Mouse (Mus musculus) kidney, adult 8-10 months (tissue): ENCODE measurements around the gene Rassf1.

Experiments used
- DNase-seq, 2 experiments: peaks; one replicate each; pipeline ENCODE4 v3.0.0; 2022

The Rassf1 gene

DNA sequence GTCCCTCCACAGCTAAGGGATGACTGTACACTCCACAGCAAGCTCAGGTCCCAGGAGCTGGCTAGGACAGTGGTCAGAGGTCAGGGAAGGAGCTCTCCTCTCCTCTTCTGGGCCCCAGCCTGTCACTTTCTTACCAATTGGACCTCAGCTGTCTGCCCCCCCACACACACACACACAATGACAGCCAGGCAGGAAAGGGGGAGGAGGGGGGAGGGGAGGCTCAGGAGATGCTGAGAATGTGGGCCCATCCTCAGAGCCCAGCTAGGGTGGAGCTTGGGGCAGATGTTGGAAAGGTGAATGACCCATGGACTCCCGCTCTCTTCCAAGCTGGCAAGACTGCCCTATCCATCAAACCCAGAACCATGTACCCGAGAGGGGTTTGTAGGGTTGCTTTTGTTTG lies 55.7 kb downstream of the Rassf1 start:
- no peak for DNase-seq

- DNase-seq: no peak
Measured at GRCm38 (mm10) chr9:107607653-107608245, 56.4 kb downstream of the Rassf1 start.

DNA sequence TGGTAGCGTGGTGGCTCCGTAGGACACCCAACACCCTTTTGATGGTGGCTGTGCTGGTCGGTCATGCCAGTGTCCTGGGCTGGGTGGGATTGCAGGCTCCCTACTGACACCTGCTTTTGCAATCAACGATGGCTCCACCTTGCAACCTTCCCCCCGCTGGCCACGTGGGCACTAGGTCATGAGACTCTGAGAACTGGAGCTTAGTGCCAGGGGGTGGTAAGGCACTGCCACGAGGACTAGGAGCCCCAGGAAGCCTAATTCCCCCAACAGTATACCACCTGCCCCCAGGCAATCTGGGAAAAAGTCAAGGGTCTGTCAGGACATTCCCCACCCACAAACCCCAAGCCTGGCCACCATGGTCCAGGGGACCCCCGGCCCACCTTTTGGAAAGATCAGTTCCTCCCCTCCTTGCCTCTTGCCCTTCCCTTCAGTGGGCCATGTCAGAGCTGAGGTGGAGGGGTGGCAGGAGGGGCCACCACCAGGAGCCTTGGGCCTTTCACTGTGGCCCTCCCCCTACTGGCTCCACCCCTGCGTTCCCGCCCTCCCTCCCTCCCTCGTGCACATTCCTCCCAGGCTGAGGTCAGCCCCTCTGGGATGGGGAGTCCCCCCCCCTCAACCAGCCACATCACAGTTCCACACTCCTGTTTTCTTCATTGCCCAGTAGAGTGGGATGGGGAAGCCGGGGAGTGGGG lies 57.5 kb downstream of the Rassf1 start, which contains the start of gene Sema3b:
Gene Sema3b (minus strand): TSS at position 489 of the 692 bp plus-strand sequence.
- DNase-seq: peak in 1 of 2 experiments; percentile 72

DNA sequence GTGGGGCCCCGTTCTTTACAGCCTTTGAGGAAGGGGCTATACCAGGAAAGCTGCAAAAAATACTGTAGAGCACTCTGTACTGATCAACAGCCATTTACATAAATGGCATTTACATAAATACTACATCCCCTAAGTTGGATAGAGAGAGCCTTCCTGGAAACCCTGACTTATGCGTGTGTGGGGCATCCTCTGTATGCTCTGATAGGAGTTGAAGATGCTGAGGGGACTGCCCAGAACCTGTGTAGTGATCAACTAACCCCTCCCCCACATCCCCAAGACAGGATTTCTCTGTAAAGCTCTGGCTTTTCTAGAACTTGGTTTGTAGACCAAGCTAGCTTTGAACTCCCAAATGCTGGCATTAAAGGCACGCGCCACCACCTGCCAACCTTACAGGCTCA lies 58.1 kb downstream of the Rassf1 start:
- DNase-seq: no peak

GRCm38 (mm10) chr9:107611456-107612190 lies 60.3 kb downstream of the Rassf1 start:
- DNase-seq: peak in 1 of 2 experiments; percentile 27
